Mouse (Mus musculus) embryonic facial prominence, embryonic 15.5 days (tissue): ENCODE data around the gene Hdgf. TPM values are rescaled to one million over a fixed set of nuclear protein-coding genes. Genes with fewer than 3 reads are reported as not detected.

Experiments used
- ATAC-seq: fragments of 200-750 bp; cut with Nextera tagmentation; 2 replicates; pipeline ENCODE4 v1.8.0; 2017; ENCODE audit warnings: low read depth, moderate TSS enrichment; ENCODE audit not compliant: insufficient number of reproducible peaks, low FRiP score, low TSS enrichment
- H3K27ac ChIP-seq: fragments of 300-500 bp; sonication (generic); replicated peaks from 2 replicates; pipeline ENCODE4 v1.5.1; 2015; ENCODE audit warnings: mild to moderate bottlenecking, inconsistent platforms
- H3K27me3 ChIP-seq: fragments of 300-500 bp; sonication (generic); 2 replicates; pipeline ENCODE4 v1.6.1; 2015; ENCODE audit warnings: inconsistent platforms
- H3K36me3 ChIP-seq: fragments of 300-500 bp; sonication (generic); 2 replicates; pipeline ENCODE4 v1.6.1; 2015; ENCODE audit warnings: mild to moderate bottlenecking, inconsistent platforms
- H3K4me1 ChIP-seq: fragments of 300-500 bp; sonication (generic); 2 replicates; pipeline ENCODE4 v1.6.1; 2015; ENCODE audit warnings: inconsistent platforms
- H3K4me2 ChIP-seq: fragments of 300-500 bp; sonication (generic); replicated peaks from 2 replicates; pipeline ENCODE4 v1.6.1; 2015; ENCODE audit warnings: mild to moderate bottlenecking, inconsistent platforms
- H3K4me3 ChIP-seq: fragments of 300-500 bp; sonication (generic); replicated peaks from 2 replicates; pipeline ENCODE4 v1.5.1; 2015; ENCODE audit warnings: mild to moderate bottlenecking, inconsistent platforms
- H3K9ac ChIP-seq: fragments of 300-500 bp; sonication (generic); 2 replicates; pipeline ENCODE4 v1.6.1; 2015; ENCODE audit warnings: inconsistent platforms
- H3K9me3 ChIP-seq: fragments of 300-500 bp; sonication (generic); replicated peaks from 2 replicates; pipeline ENCODE4 v1.6.1; 2016; ENCODE audit warnings: inconsistent platforms
- WGBS: fragments of 180-500 bp; shearing (Covaris S2); methylation state at CpG from one replicate; pipeline ENCODE4 v1.1.7; 2015; 5-methylcytosine and 5-hydroxymethylcytosine counted together
- polyA plus RNA-seq: library from polyadenylated mRNA; unstranded; fragments of >200 nt; fragmentation: Nextera tagmentation; extraction: Ambion mirVana; gene quantifications from 2 replicates; pipeline ENCODE4 v1.2.1, GENCODE M21; 2015

Gene Hdgf
- polyA plus RNA-seq, 1 experiment from 2014 or later = 240 TPM

GRCm38 (mm10) chr3:87958476-87958875, 52.4 kb downstream of the Hdgf start:
- Histone ChIP-seq H3K27ac (peak overlapping the region; percentile 97), H3K4me1 (peaks cover 33% of the 10 kb centered on the region), H3K9ac (no peak overlapping the region), H3K36me3 (peaks cover 3% of the 10 kb centered on the region; the same call in 1 of the 2 replicates), H3K4me2 (no peak overlapping the region), H3K4me3 (no peak overlapping the region), H3K9me3 (no peaks in the 10 kb centered on the region), H3K27me3 (no peaks in the 10 kb centered on the region)
- WGBS = 13% methylated on average over 4 of the region's 4 CpGs
- ATAC-seq = no peak

GRCm38 (mm10) chr3:87958967-87959366, 52.8 kb downstream of the Hdgf start:
- WGBS = 38% methylated on average over 1 of the region's 1 CpGs

GRCm38 (mm10) chr3:87959371-87959770, 53.2 kb downstream of the Hdgf start:
- no peak for ATAC-seq
- no peak overlapping the region for H3K4me2 ChIP-seq
- H3K36me3 ChIP-seq = no peaks in the 10 kb centered on the region
- H3K4me1 ChIP-seq = peaks cover 33% of the 10 kb centered on the region
- H3K9ac ChIP-seq = no peak overlapping the region
- no peak overlapping the region for H3K4me3 ChIP-seq
- 66% methylated on average over 7 of the region's 7 CpGs for WGBS
- H3K27ac ChIP-seq = peak overlapping the region; percentile 97
- no peaks in the 10 kb centered on the region for H3K27me3 ChIP-seq
- H3K9me3 ChIP-seq = no peaks in the 10 kb centered on the region

More at GRCm38 (mm10) chr3:87958967-87959366, 52.8 kb downstream of the Hdgf start:
- no peak for ATAC-seq
- no peak overlapping the region for H3K4me2 ChIP-seq
- H3K27me3 ChIP-seq = no peaks in the 10 kb centered on the region
- no peaks in the 10 kb centered on the region for H3K9me3 ChIP-seq
- H3K4me3 ChIP-seq = no peak overlapping the region
- H3K36me3 ChIP-seq = no peaks in the 10 kb centered on the region
- no peak overlapping the region for H3K9ac ChIP-seq
- peak overlapping the region; percentile 97 for H3K27ac ChIP-seq
- H3K4me1 ChIP-seq = peaks cover 33% of the 10 kb centered on the region

GRCm38 (mm10) chr3:87960191-87960585, 54.1 kb downstream of the Hdgf start:
- ATAC-seq = peak; percentile 0; the same call in 1 of the 2 replicates
- WGBS = 7% methylated on average over 10 of the region's 10 CpGs
- H3K9ac ChIP-seq = peak overlapping the region; percentile 28
- no peaks in the 10 kb centered on the region for H3K27me3 ChIP-seq
- H3K4me2 ChIP-seq = peak overlapping the region; percentile 80
- H3K4me3 ChIP-seq = peak overlapping the region; percentile 45
- H3K4me1 ChIP-seq = peaks cover 33% of the 10 kb centered on the region
- no peaks in the 10 kb centered on the region for H3K9me3 ChIP-seq
- no peaks in the 10 kb centered on the region for H3K36me3 ChIP-seq
- H3K27ac ChIP-seq = peak overlapping the region; percentile 97

- peak; percentile 97 for ATAC-seq
- no peaks in the 10 kb centered on the region for H3K27me3 ChIP-seq
- H3K27ac ChIP-seq = peak overlapping the region; percentile 97
- peak overlapping the region; percentile 45 for H3K4me3 ChIP-seq
- no peaks in the 10 kb centered on the region for H3K9me3 ChIP-seq
- peak overlapping the region; percentile 80 for H3K4me2 ChIP-seq
- under 1% methylated on average over 27 of the region's 27 CpGs for WGBS
- peaks cover 33% of the 10 kb centered on the region for H3K4me1 ChIP-seq
- peak overlapping the region; percentile 28; the same call in 1 of the 2 replicates for H3K9ac ChIP-seq
- no peaks in the 10 kb centered on the region for H3K36me3 ChIP-seq
These were observed 54.6 kb downstream of the Hdgf start for GRCm38 (mm10) chr3:87960586-87961191.

Other genes with a start within 250 kb of the Hdgf start
- gene Lrrc71, start 157.7 kb upstream of the Hdgf start, polyA plus RNA-seq = 3.3 and 5.4 TPM in 2 replicates
- gene Ntrk1, start 111.2 kb upstream of the Hdgf start, polyA plus RNA-seq = 4.2 and 4.9 TPM in 2 replicates
- gene Insrr, start 109.4 kb upstream of the Hdgf start, polyA plus RNA-seq = 0.47 and 0.68 TPM in 2 replicates
- 24.4 and 27.4 TPM in 2 replicates for gene Pear1, start 82.0 kb upstream of the Hdgf start, polyA plus RNA-seq
- 0.07 and 0.12 TPM in 2 replicates for gene Sh2d2a, start 59.6 kb upstream of the Hdgf start, polyA plus RNA-seq
- gene Prcc, start 20.7 kb upstream of the Hdgf start, polyA plus RNA-seq = 16.4 and 16.5 TPM in 2 replicates
- 75.4 and 78.9 TPM in 2 replicates for gene Mrpl24, start 13.2 kb downstream of the Hdgf start, polyA plus RNA-seq
- 54.5 and 56.2 TPM in 2 replicates for gene Isg20l2, start 24.0 kb downstream of the Hdgf start, polyA plus RNA-seq
- gene Rrnad1, start 24.4 kb downstream of the Hdgf start, polyA plus RNA-seq = 19.8 and 22.4 TPM in 2 replicates
- gene Crabp2, start 42.3 kb downstream of the Hdgf start, polyA plus RNA-seq = 200 and 206 TPM in 2 replicates
- 41.9 and 57.3 TPM in 2 replicates for gene Nes, start 64.8 kb downstream of the Hdgf start, polyA plus RNA-seq
- 0.38 and 0.61 TPM in 2 replicates for gene Bcan, start 93.9 kb downstream of the Hdgf start, polyA plus RNA-seq
- gene Hapln2, start 121.3 kb downstream of the Hdgf start, polyA plus RNA-seq = 0.31 and 0.35 TPM in 2 replicates
- 28.5 and 35.8 TPM in 2 replicates for gene Gpatch4, start 136.8 kb downstream of the Hdgf start, polyA plus RNA-seq
- gene Naxe, start 152.2 kb downstream of the Hdgf start, polyA plus RNA-seq = 196 and 197 TPM in 2 replicates
- gene Ttc24, start 172.0 kb downstream of the Hdgf start, polyA plus RNA-seq = 0.35 and 0.52 TPM in 2 replicates
- 15.9 and 16.8 TPM in 2 replicates for gene Iqgap3, start 175.7 kb downstream of the Hdgf start, polyA plus RNA-seq
- 31.0 and 31.1 TPM in 2 replicates for gene Mef2d, start 236.1 kb downstream of the Hdgf start, polyA plus RNA-seq